Mouse (Mus musculus): Measurements from ENCODE around the gene Eif2b3.

DNA sequence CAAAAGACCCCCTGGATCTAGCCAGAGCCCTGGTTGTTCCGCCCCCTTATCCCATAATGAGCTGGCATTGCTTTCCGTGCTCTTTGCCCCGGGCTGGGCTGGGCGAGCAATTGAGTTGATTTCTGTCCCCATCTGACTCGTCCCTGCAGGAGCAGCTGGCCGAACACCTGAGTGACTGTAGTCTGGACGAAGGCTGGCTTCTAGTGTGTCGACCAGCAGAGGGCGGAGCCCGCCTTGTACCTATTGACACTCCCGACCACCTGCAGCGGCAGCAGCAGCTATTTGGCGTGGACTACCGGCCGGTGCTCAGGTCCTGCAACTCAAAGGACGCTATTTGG, 23.4 kb upstream of the Eif2b3 start:
- peak; percentile 58 for TF ChIP-seq CTCF (IDR thresholded peaks at IDR 0.05)
- no peak for TF ChIP-seq POLR2A (IDR thresholded peaks at IDR 0.05; ENCODE audit: insufficient read depth, low read depth, low read length)
- TF ChIP-seq EP300 (IDR thresholded peaks at IDR 0.05; ENCODE audit: insufficient read depth, low read depth, low read length) = no peak

All from heart, adult 2 months (tissue).